Mouse (Mus musculus): ENCODE measurements around the gene Hba-a2. TPM values are rescaled to one million over a fixed set of nuclear protein-coding genes. Genes with fewer than 3 reads are reported as not detected.
A peak's percentile ranks its signal among the peaks of the same experiment; 100 is the strongest.
"Not testable (repeated sequence)": the region's sequence is repeated elsewhere in the genome, so short reads cannot be mapped to it uniquely, and the experiment has no call there.

Hba-a2 gene
- polyA plus RNA-seq, 1 experiment from 2014 or later: not detected

DNA sequence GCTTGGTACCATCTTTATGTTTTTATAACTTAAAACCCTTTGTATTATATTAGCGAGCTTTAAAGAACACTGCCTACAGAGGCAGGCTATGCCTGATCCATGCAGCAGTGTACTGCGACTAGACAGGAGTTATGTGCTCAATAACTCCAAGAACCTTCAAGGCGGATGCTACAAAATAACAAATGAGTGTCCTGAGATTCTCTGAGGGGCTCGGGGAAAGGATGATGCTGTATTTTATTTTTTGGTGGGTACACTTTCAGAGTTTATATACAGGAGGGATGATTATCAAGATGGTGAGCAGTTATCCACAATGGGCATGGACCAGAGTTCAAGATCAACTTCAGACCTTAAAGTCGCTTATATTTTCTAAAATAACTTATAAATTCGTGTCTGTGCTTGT lies 29.5 kb upstream of the Hba-a2 start:
- POLR2A ChIA-PET: interaction anchor here (0.8 to 2.3 kb wide), 2 partner anchors 10 to 40 kb away, joined by 4 to 9 read pairs; partner anchors contain the start of gene Mpg
- TF ChIP-seq CTCF (IDR thresholded peaks at IDR 0.05): no peak
- in situ Hi-C loops (cut with MboI; ENCODE audit: low pct_unique_long_range_greater_than_20kb): no loop called here
- no peak for ATAC-seq
- CTCF ChIA-PET: no interaction called here
- DNase-seq (ENCODE audit: low read depth, low spot score): no peak
- peaks cover 13% of the 10 kb centered on the region for H3K27me3 ChIP-seq

DNA sequence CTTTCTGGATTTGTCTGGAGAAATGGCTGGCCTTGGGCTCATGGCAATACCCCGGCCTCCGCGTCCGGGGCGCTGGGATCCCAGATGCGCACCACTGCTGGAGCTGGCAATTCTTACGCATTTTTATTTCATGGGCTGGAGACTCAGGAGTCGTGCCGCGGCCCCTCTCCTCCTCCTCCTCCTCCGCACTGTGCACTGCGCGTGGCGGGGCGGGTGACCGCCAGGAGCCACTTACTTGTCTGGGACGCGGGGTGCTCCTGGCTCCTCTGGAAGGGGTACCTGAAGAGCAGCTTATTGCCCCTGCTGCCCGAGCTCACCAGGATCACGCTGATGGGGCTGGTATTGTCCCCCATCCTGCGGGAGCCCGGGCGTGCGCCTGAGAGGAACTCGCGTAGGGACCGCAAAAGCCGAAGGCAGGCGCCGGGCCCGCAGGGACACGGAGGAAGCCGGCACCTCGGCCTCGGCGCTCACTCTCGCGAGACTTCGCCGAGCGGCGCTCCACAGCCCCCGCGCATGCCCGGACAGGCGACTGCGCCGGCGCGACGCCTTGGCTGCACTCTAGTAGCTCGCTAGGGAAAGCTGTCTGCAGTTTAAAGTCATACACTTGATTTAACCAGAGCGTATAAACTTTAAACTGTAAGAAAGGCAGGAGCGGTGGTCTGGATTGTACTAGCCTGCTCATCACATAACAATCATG lies 29.0 kb upstream of the Hba-a2 start, which contains the start of gene Nprl3:
Nprl3 (minus strand) TSS at position 520 of the 697 bp plus-strand sequence.
- ChIA-PET POLR2A (interaction anchor here (0.8 to 2.3 kb wide), 2 partner anchors 10 to 40 kb away, joined by 4 to 9 read pairs; partner anchors contain the start of gene Mpg), CTCF (no interaction called here)
- peaks cover 16% of the 10 kb centered on the region for H3K27me3 ChIP-seq
- TF ChIP-seq CTCF (IDR thresholded peaks at IDR 0.05): no peak
- DNase-seq (ENCODE audit: low read depth, low spot score): peak; percentile 37
- peak; percentile 90 for ATAC-seq
- in situ Hi-C loops (cut with MboI; ENCODE audit: low pct_unique_long_range_greater_than_20kb): no loop called here

DNA sequence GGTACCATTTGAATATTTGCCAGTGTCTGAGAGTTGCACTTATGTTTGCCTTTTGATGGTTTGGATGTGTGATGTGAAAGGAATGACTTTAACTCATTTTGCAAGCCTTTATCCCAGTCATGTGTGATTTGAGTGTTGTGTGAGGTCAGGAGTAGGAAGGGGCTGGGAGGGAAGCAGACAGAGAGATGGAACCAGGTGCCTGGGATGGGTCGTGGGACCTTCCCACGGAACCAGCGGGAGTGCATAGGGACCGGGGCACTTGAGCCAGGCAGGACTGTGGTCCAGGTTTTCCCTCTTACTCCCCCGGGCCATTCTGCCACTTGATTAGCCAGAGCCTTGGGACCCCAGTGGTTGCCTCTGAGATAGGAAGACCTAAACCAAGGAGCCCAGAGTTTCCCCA lies 28.3 kb upstream of the Hba-a2 start:
- CTCF ChIA-PET: no interaction called here
- TF ChIP-seq CTCF (IDR thresholded peaks at IDR 0.05): no peak
- DNase-seq (ENCODE audit: low read depth, low spot score) (no peak), ATAC-seq (no peak)
- peaks cover 21% of the 10 kb centered on the region for H3K27me3 ChIP-seq
- POLR2A ChIA-PET: interaction anchor here (2.3 kb wide), 1 partner anchor 11 kb away, joined by 9 read pairs; no protein-coding TSS in a partner anchor
- in situ Hi-C loops (cut with MboI; ENCODE audit: low pct_unique_long_range_greater_than_20kb): no loop called here

DNA sequence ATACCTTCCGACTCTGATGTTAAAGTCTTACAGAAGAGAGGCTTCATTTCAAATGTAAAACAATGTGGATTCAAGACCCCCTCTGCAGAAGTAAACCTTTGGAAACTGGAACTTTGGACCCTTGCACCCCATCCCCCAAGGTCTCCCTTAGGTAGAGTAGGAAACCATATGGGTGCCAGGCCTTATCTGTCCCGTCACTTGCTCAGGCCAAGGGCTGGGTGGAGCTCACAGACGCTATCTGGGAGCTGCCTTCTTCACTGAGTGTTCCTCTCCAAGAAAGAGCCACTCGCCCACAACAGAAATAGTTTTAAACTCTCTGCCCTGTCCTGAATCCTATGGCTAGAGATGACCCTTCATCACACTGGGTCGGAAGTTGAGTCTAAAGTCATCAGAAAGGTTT lies 27.3 kb upstream of the Hba-a2 start:
- ATAC-seq (no peak), DNase-seq (ENCODE audit: low read depth, low spot score) (no peak)
- in situ Hi-C loops (cut with MboI; ENCODE audit: low pct_unique_long_range_greater_than_20kb): no loop called here
- peaks cover 25% of the 10 kb centered on the region for H3K27me3 ChIP-seq
- no peak for TF ChIP-seq CTCF (IDR thresholded peaks at IDR 0.05)
- POLR2A ChIA-PET: interaction anchor here (1.0 kb wide), 1 partner anchor 47 kb away, joined by 3 read pairs; no protein-coding TSS in a partner anchor
- CTCF ChIA-PET: interaction anchor here (2.3 kb wide), 1 partner anchor 11 kb away, joined by 6 read pairs; no protein-coding TSS in a partner anchor

DNA sequence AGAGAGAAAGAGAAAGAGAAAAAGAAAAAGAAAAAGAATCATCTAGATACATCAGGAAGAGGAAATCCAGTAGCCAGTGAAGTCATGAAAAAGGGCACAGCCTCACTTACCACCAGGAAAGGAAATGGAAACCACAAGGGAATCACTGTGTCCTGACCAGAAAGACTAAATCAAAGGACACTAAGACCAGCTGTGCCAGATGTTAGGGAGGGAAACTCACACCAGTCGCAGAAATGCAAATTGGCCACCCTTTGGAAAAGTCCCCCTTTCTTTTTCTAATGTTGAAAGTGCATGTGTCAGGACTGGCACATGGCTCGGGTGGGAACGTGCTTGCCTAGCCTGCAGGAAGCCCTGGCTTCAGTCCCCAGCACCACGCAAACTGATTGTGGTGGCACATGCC lies 25.1 kb upstream of the Hba-a2 start:
- no peak for TF ChIP-seq CTCF (IDR thresholded peaks at IDR 0.05)
- POLR2A ChIA-PET: no interaction called here
- no peak for ATAC-seq
- in situ Hi-C loops (cut with MboI; ENCODE audit: low pct_unique_long_range_greater_than_20kb): no loop called here
- CTCF ChIA-PET: interaction anchor here (2.3 kb wide), 1 partner anchor 9 kb away, joined by 6 read pairs; no protein-coding TSS in a partner anchor
- DNase-seq (ENCODE audit: low read depth, low spot score): no peak
- H3K27me3 ChIP-seq: peaks cover 39% of the 10 kb centered on the region

DNA sequence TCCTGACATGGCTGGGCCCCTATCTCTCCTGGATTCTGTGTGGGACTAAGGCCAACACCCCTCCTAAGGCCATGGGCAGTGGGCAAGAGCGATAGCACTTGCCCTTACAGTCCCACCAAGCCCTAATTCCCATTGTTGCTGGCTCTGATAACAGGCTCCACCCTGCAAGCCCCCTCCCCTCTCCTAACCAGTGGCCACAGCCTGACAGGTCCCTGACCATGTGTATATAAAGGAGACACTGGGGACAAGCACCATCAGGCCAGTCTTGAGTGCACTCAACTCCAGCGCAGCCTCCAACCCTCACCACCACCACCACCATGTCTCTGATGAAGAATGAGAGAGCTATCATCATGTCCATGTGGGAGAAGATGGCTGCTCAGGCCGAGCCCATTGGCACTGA lies 19.9 kb upstream of the Hba-a2 start, which contains the start of gene Hba-x:
Hba-x (plus strand) TSS at position 54 of the 400 bp plus-strand sequence.
- ATAC-seq: no peak
- no peak for DNase-seq (ENCODE audit: low read depth, low spot score)
- CTCF ChIA-PET: no interaction called here
- H3K27me3 ChIP-seq: peaks cover 73% of the 10 kb centered on the region
- TF ChIP-seq CTCF (IDR thresholded peaks at IDR 0.05): no peak
- POLR2A ChIA-PET: interaction anchor here (0.8 kb wide), 1 partner anchor 55 kb away, joined by 4 read pairs; no protein-coding TSS in a partner anchor
- in situ Hi-C loops (cut with MboI; ENCODE audit: low pct_unique_long_range_greater_than_20kb): no loop called here

DNA sequence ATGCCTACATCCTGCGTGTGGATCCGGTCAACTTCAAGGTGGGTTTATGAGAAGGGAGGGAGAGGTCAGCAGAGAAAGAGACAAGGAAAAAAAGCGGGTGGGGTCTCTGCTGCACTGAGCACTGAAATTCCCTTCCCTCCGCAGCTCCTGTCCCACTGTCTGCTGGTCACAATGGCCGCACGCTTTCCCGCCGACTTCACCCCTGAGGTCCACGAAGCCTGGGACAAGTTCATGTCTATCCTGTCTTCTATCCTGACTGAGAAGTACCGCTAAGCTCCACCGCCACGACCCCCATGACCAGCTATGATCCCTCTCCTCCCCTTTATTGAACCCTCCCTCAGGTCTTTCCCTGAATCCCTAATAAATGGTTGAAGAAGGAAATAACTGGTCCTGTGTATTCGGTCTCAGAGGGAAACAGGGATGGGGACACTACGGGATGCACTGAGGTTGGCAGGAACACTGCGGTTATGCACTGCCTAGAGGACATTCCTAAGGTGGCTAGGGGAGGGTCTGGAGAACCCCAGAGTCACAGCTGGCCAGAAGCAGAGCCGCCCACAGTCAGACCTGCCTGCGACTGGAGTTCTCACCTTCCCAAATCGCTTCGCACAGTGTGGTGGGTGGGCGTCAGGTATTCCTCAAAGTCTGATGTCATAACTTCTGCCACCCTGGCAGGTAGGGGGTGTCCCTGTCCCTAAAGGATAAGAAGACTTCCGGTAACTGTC lies 18.4 kb upstream of the Hba-a2 start:
- DNase-seq (ENCODE audit: low read depth, low spot score): no peak
- H3K27me3 ChIP-seq: peaks cover 63% of the 10 kb centered on the region
- ChIA-PET CTCF (interaction anchor here (1.9 kb wide), 1 partner anchor 95 kb away, joined by 8 read pairs; no protein-coding TSS in a partner anchor), POLR2A (interaction anchor here (0.6 kb wide), 1 partner anchor 1469 kb away, joined by 4 read pairs; no protein-coding TSS in a partner anchor)
- in situ Hi-C loops (cut with MboI; ENCODE audit: low pct_unique_long_range_greater_than_20kb): no loop called here
- ATAC-seq: no peak
- no peak for TF ChIP-seq CTCF (IDR thresholded peaks at IDR 0.05)

DNA sequence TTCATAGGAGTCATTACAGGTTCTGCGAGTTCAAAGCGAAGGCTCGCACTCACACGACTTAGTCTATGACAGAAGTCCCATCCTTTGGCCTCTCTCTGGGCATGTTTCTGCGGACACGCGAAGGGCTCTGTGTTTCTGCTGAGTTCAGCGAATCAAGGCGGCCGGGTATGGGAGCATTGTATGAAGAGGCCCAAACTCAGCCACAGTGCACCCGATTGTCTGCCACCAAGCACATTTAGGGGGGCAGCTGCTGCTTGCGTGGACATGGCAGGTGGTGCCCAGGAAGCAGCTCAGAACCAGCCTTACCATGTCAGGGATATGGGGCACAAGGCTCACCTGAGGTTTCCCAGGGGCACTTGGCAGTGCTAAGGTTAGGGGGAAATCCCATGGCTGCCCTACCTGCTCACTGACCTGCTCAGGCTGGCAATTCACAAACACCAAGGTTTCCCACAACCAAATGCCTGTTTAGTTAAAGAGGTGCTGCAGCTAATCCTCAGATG lies 17.8 kb upstream of the Hba-a2 start:
- ATAC-seq (no peak), DNase-seq (ENCODE audit: low read depth, low spot score) (no peak)
- ChIA-PET CTCF (interaction anchor here (1.9 kb wide), 1 partner anchor 96 kb away, joined by 8 read pairs; no protein-coding TSS in a partner anchor), POLR2A (no interaction called here)
- no peak for TF ChIP-seq CTCF (IDR thresholded peaks at IDR 0.05)
- in situ Hi-C loops (cut with MboI; ENCODE audit: low pct_unique_long_range_greater_than_20kb): no loop called here
- H3K27me3 ChIP-seq: peaks cover 59% of the 10 kb centered on the region

DNA sequence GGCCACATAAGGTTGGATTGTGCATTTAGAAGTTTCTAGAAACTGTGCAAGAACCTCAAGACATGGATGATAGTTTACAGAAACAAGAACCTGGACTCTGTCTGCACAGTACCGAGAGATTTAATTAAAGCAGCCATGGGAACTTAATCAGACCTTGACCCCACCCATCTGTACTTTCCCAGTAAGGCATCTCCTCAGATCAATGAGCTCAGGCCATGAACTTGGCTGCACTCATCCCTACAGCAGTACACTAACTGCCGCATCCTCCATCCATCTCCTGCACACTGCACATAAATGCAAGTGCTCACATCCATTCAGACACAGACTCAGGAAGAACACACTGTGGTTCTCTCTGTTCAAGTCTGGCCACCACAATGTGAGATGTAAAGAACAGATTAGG lies 15.6 kb upstream of the Hba-a2 start:
- POLR2A ChIA-PET: no interaction called here
- TF ChIP-seq CTCF (IDR thresholded peaks at IDR 0.05): no peak
- peaks cover 56% of the 10 kb centered on the region for H3K27me3 ChIP-seq
- CTCF ChIA-PET: interaction anchor here (1.6 kb wide), 1 partner anchor 11 kb away, joined by 6 read pairs; no protein-coding TSS in a partner anchor
- in situ Hi-C loops (cut with MboI; ENCODE audit: low pct_unique_long_range_greater_than_20kb): no loop called here
- ATAC-seq (no peak), DNase-seq (ENCODE audit: low read depth, low spot score) (no peak)

DNA sequence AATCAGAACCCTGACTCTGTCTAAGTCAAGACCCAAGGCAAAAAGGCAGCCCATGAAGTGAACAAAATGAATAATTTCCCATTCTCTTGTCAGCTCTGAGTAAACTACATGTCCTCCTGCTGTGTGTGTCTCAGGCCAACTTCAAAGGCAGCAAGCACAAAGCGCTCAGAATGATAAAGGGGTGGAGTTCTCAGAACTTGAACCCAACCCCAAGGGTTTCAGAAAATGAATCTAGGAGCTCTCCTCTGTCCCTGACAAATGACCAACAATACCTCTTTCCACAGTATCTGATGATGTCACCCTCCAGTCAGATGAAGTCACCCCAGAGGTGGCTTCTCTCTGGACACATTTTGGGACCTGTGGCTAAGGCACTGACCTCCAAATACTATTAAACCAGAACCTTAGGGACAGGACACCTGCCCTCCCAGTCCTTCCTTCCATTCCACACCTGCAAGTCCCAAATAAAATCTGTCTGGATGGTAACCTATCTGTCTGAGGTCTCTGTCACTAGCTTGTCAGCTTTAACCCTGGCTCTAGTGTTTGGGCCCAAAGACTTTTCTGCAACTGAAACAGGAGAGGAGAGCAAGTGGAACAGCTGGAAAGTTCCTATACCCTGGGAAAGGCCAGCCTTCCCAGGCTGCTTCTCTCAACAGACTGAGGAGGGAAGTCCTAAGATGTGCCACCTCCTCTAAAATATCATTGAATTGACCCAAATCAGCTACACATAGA lies 14.7 kb upstream of the Hba-a2 start:
- POLR2A ChIA-PET: no interaction called here

DNA sequence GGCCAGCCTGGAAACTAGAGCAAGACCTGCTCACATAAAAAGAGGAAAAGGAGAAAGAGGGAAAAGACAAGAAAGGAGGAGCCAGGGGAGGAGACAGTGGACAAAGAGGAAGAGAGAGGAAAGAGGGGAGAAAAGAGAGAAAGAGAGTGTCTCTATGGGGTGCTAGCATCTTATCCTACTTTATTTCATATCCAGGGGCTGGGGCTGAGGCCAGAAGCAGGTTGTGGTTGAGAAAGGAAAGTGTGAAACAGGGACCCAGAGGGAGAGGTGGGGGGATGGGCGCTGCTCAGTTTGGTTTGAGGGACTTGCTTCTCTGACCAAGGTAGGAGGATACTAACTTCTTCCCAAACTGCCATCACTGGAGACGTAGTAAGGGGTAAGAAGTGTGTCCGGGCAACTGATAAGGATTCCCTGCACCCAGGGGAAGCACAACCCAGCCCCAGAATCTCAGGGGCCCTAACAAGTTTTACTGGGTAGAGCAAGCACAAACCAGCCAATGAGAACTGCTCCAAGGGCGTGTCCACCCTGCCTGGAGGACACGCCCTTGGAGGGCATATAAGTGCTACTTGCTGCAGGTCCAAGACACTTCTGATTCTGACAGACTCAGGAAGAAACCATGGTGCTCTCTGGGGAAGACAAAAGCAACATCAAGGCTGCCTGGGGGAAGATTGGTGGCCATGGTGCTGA lies 13.1 kb upstream of the Hba-a2 start, which contains the start of gene Hba-a1:
Hba-a1 (plus strand) TSS at position 421 of the 687 bp plus-strand sequence.
- peaks cover 32% of the 10 kb centered on the region for H3K27me3 ChIP-seq
- DNase-seq (ENCODE audit: low read depth, low spot score); in situ Hi-C loops (cut with MboI; ENCODE audit: low pct_unique_long_range_greater_than_20kb); POLR2A ChIA-PET; CTCF ChIA-PET: not testable (repeated sequence)
- ATAC-seq: peak; percentile 6

More for the DNA sequence above, 14.7 kb upstream of the Hba-a2 start:
- ATAC-seq (no peak), DNase-seq (ENCODE audit: low read depth, low spot score) (no peak)
- peaks cover 47% of the 10 kb centered on the region for H3K27me3 ChIP-seq
- in situ Hi-C loops (cut with MboI; ENCODE audit: low pct_unique_long_range_greater_than_20kb): no loop called here
- no peak for TF ChIP-seq CTCF (IDR thresholded peaks at IDR 0.05)
- CTCF ChIA-PET: no interaction called here

DNA sequence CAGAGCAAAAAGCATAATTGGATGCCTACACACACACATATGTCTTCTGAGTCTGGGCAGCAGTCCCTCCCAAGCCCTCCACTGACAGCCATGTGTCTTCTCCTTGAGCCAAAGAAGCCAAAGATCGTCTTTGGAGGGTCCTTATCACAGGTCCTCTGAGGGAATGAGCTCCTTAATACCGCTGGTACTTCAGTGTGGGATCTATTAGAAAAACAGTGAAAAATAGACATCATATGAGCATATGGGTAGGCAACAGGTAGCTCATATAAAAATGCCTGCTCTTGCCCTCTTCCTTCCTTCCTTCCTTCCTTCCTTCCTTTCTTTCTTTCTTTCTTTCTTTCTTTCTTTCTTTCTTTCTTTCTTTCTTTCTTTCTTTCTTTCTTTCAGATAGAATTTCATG lies 11.7 kb upstream of the Hba-a2 start:
- peaks cover 25% of the 10 kb centered on the region for H3K27me3 ChIP-seq
- DNase-seq (ENCODE audit: low read depth, low spot score); in situ Hi-C loops (cut with MboI; ENCODE audit: low pct_unique_long_range_greater_than_20kb); POLR2A ChIA-PET; ATAC-seq: not testable (repeated sequence)
- CTCF ChIA-PET: interaction anchor here (1.0 kb wide), 1 partner anchor 102 kb away, joined by 3 read pairs; no protein-coding TSS in a partner anchor
